Comparison of ENCODE assay signal across 8 mouse cellular contexts in genomic region chr15:56336449-56336848, GRCm38 (mm10).
A peak's percentile ranks its signal among the peaks of the same experiment; 100 is the strongest.
DNase-seq lines count a peak whose midpoint lies in the region; ATAC-seq and TF ChIP-seq lines count a peak whose summit lies in the region.

No protein-coding gene starts in this region.

- peaks cover 5% of the 10 kb centered on the region for H3K4me1 ChIP-seq in heart, embryonic 10.5 days
- no peaks in the 10 kb centered on the region; the same call in 1 of the 2 replicates for H3K4me1 ChIP-seq in heart, embryonic 11.5 days (ENCODE audit: control insufficient read depth, insufficient read depth, low read length)
- H3K4me1 ChIP-seq in forebrain, postnatal 0 days (ENCODE audit: insufficient read depth): no peaks in the 10 kb centered on the region
- H3K4me1 ChIP-seq in midbrain, embryonic 11.5 days (ENCODE audit: control insufficient read depth, insufficient read depth, low read length): no peaks in the 10 kb centered on the region

- 36% methylated on average over 5 of the region's 5 CpGs for WGBS in heart, embryonic 10.5 days
- 43% methylated on average over 5 of the region's 5 CpGs for WGBS in heart, embryonic 11.5 days (ENCODE audit: insufficient replicate concordance)
- 39% methylated on average over 5 of the region's 5 CpGs for WGBS in forebrain, postnatal 0 days
- 43% methylated on average over 5 of the region's 5 CpGs for WGBS in midbrain, embryonic 11.5 days

- H3K4me3 ChIP-seq in heart, embryonic 10.5 days: no peak overlapping the region
- no peak overlapping the region for H3K4me3 ChIP-seq in heart, embryonic 11.5 days (ENCODE audit: low read depth, low read length)
- no peak overlapping the region for H3K4me3 ChIP-seq in forebrain, postnatal 0 days (ENCODE audit: low read depth, low read length)
- H3K4me3 ChIP-seq in midbrain, embryonic 11.5 days (ENCODE audit: low read depth, low read length): no peak overlapping the region

- H3K27ac ChIP-seq in heart, embryonic 10.5 days: no peak overlapping the region
- H3K27ac ChIP-seq in heart, embryonic 11.5 days (ENCODE audit: low read depth, low read length): no peak overlapping the region
- H3K27ac ChIP-seq in forebrain, postnatal 0 days (ENCODE audit: low read depth, low read length): no peak overlapping the region
- no peak overlapping the region for H3K27ac ChIP-seq in midbrain, embryonic 11.5 days (ENCODE audit: low read depth, low read length)

- H3K4me2 ChIP-seq in heart, embryonic 11.5 days: no peak overlapping the region
- no peak overlapping the region for H3K4me2 ChIP-seq in forebrain, postnatal 0 days (ENCODE audit: low read depth)
- H3K4me2 ChIP-seq in midbrain, embryonic 11.5 days: no peak overlapping the region

- no peak for ATAC-seq in heart, embryonic 11.5 days (replicated peaks; ENCODE audit: insufficient number of reproducible peaks, low FRiP score, low TSS enrichment)
- ATAC-seq in forebrain, postnatal 0 days: peak; percentile 60; the same call in 1 of the 2 replicates
- peak; percentile 54; the same call in 1 of the 2 replicates for ATAC-seq in midbrain, embryonic 11.5 days (ENCODE audit: low FRiP score)

- H3K27me3 ChIP-seq in heart, embryonic 10.5 days (ENCODE audit: insufficient read depth, poor library complexity, severe bottlenecking): no peaks in the 10 kb centered on the region
- no peaks in the 10 kb centered on the region for H3K27me3 ChIP-seq in heart, embryonic 11.5 days (ENCODE audit: control insufficient read depth, insufficient read depth, low read length)
- no peaks in the 10 kb centered on the region for H3K27me3 ChIP-seq in forebrain, postnatal 0 days (ENCODE audit: insufficient read depth, low read length)
- H3K27me3 ChIP-seq in midbrain, embryonic 11.5 days (ENCODE audit: control insufficient read depth, insufficient read depth, low read length): no peaks in the 10 kb centered on the region

- DNase-seq in heart, embryonic 10.5 days (ENCODE audit: low spot score): peak; percentile 79
- DNase-seq in c-Kit-positive CD71-positive TER-119-positive erythroid progenitor cells, embryonic 14.5 days (ENCODE audit: low spot score): peak; percentile 9
- DNase-seq in forebrain, postnatal 0 days: peak; percentile 73
- peak; percentile 8 for DNase-seq in induced T-regulatory cell, adult 2 months (ENCODE audit: low read depth)
- DNase-seq in layer of hippocampus, postnatal 36 days: peak; percentile 49 to 55
- DNase-seq in midbrain, embryonic 11.5 days (ENCODE audit: low spot score, missing footprints): peak; percentile 92
- peak; percentile 53 for DNase-seq in telencephalon, adult 2 months (ENCODE audit: low read depth, low spot score)

- peak; percentile 87 for TF ChIP-seq CTCF in forebrain, postnatal 0 days (IDR thresholded peaks at IDR 0.05; ENCODE audit: low read depth)

- no peaks in the 10 kb centered on the region for H3K9me3 ChIP-seq in heart, embryonic 10.5 days
- H3K9me3 ChIP-seq in heart, embryonic 11.5 days (replicated peaks; ENCODE audit: control insufficient read depth, low read length): no peaks in the 10 kb centered on the region
- no peaks in the 10 kb centered on the region for H3K9me3 ChIP-seq in forebrain, postnatal 0 days (ENCODE audit: low read length)
- no peaks in the 10 kb centered on the region for H3K9me3 ChIP-seq in midbrain, embryonic 11.5 days (ENCODE audit: control insufficient read depth, low read length)

- no peaks in the 10 kb centered on the region for H3K36me3 ChIP-seq in heart, embryonic 10.5 days
- no peaks in the 10 kb centered on the region for H3K36me3 ChIP-seq in heart, embryonic 11.5 days (ENCODE audit: control insufficient read depth, insufficient read depth, low read length)
- H3K36me3 ChIP-seq in forebrain, postnatal 0 days (ENCODE audit: insufficient read depth): no peaks in the 10 kb centered on the region
- H3K36me3 ChIP-seq in midbrain, embryonic 11.5 days (ENCODE audit: control insufficient read depth, insufficient read depth, low read length): no peaks in the 10 kb centered on the region

- no peak overlapping the region for H3K9ac ChIP-seq in heart, embryonic 11.5 days (ENCODE audit: low read depth, low read length)
- H3K9ac ChIP-seq in forebrain, postnatal 0 days: no peak overlapping the region
- H3K9ac ChIP-seq in midbrain, embryonic 11.5 days (ENCODE audit: low read length): no peak overlapping the region

Comparison
In these comparisons a context has a peak if more than half of its experiments do, and no peak if none do; other contexts are left out.
1. DNase-seq: peak in every context shown above with its lines; median percentile 92 in midbrain, embryonic 11.5 days; 79 in heart, embryonic 10.5 days; 73 in forebrain, postnatal 0 days; 53 in telencephalon, adult 2 months; 52 in layer of hippocampus, postnatal 36 days; 9 in c-Kit-positive CD71-positive TER-119-positive erythroid progenitor cells, embryonic 14.5 days; 8 in induced T-regulatory cell, adult 2 months.